Mouse (Mus musculus) embryonic fibroblast, embryonic 13.5 days (primary cell): ENCODE data around the gene Nebl.

Source experiments
- CTCF ChIP-seq: IDR thresholded peaks from 2 replicates; pipeline ENCODE4 v1.5.1; 2011; ENCODE audit warnings: mild to moderate bottlenecking, control low read depth, low read length, moderate library complexity, borderline replicate concordance; ENCODE audit not compliant: insufficient read depth
- POLR2A ChIP-seq: IDR thresholded peaks from 2 replicates; pipeline ENCODE4 v1.6.1; 2011; ENCODE audit warnings: low read depth, mild to moderate bottlenecking, control low read depth, low read length, moderate library complexity

- no peak for TF ChIP-seq CTCF
- TF ChIP-seq POLR2A: no peak
Observed at GRCm38 (mm10) chr2:17770246-17770825, 39.1 kb upstream of the Nebl start.
